Mouse (Mus musculus) limb, embryonic 13.5 days (tissue): ENCODE data around the gene Dapk1. TPM values are rescaled to one million over a fixed set of nuclear protein-coding genes. Genes with fewer than 3 reads are reported as not detected.

Experiments
- ATAC-seq: fragments of 200-750 bp; cut with Nextera tagmentation; 2 replicates; pipeline ENCODE4 v1.8.0; 2017; ENCODE audit warnings: low read depth, moderate number of reproducible peaks, moderate TSS enrichment; ENCODE audit not compliant: low FRiP score
- H3K27ac ChIP-seq: fragments of 300-500 bp; sonication (generic); 2 replicates; pipeline ENCODE4 v1.5.1; 2015; ENCODE audit warnings: inconsistent platforms, mild to moderate bottlenecking, moderate library complexity
- H3K27me3 ChIP-seq: fragments of 300-500 bp; sonication (generic); 2 replicates; pipeline ENCODE4 v1.6.1; 2015; ENCODE audit warnings: mild to moderate bottlenecking, inconsistent platforms
- H3K36me3 ChIP-seq: fragments of 300-500 bp; sonication (generic); 2 replicates; pipeline ENCODE4 v1.6.1; 2015; ENCODE audit warnings: inconsistent platforms, mild to moderate bottlenecking, moderate library complexity
- H3K4me1 ChIP-seq: fragments of 300-500 bp; sonication (generic); 2 replicates; pipeline ENCODE4 v1.6.1; 2015; ENCODE audit warnings: inconsistent platforms
- H3K4me2 ChIP-seq: fragments of 300-500 bp; sonication (generic); replicated peaks from 2 replicates; pipeline ENCODE4 v1.6.1; 2015; ENCODE audit warnings: inconsistent platforms, mild to moderate bottlenecking, moderate library complexity
- H3K4me3 ChIP-seq: fragments of 300-500 bp; sonication (generic); 2 replicates; pipeline ENCODE4 v1.5.1; 2015; ENCODE audit warnings: moderate library complexity, mild to moderate bottlenecking, inconsistent platforms
- H3K9ac ChIP-seq: fragments of 300-500 bp; sonication (generic); 2 replicates; pipeline ENCODE4 v1.6.1; 2015; ENCODE audit warnings: mild to moderate bottlenecking, inconsistent platforms
- H3K9me3 ChIP-seq: fragments of 300-500 bp; sonication (generic); 2 replicates; pipeline ENCODE4 v1.6.1; 2016; ENCODE audit warnings: inconsistent platforms
- WGBS: fragments of 180-500 bp; shearing (Covaris S2); methylation state at CpG from one replicate; pipeline ENCODE4 v1.1.7; 2015; 5-methylcytosine and 5-hydroxymethylcytosine counted together
- polyA plus RNA-seq: library from polyadenylated mRNA; unstranded; fragments of >200 nt; fragmentation: Nextera tagmentation; extraction: Ambion mirVana; gene quantifications from 2 replicates; pipeline ENCODE4 v1.2.1, GENCODE M21; 2015

Gene Dapk1
- polyA plus RNA-seq, 1 experiment from 2014 or later: 23.0 TPM

DNA sequence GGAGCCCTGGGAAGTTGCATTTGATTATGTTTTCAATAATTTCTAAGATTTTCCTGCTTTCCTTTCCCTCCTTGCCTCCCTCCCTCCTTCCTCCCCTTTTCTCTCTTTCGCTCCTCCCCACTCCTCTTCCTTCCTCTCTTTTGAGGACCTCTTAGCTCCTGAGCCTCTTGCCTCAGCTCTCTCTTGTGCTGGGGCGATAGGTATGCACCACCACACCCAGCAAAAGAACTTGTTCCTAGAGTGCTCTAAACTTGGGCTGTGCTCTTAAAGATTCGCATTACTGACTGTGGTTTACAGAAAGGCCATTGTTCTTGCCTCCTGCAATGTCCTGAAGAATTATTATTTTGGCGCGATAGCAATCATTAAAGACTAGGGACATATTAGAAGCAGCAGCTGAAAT is 46.6 kb downstream of the Dapk1 start:
- WGBS: 92% methylated on average over 5 of the region's 5 CpGs
- ATAC-seq: no peak

DNA sequence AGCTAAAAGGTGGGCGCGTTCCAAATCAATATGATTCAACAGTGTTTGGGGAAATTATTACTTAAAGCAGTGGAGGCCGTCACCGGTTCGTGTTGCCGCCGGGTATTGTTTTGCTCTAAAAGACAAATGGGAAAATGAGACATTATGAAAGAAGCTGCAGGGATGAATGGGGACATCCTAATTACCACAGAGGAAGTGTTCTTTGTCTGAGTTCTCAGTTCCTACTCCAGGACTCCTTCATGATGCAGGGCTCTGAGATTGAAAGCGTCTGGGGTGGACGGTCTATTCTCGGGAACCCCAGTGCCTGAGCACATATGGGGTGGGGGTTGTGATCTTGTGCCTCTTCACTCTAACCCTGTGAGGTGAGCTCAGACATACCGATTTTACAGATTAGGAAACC is 48.3 kb downstream of the Dapk1 start:
- Histone ChIP-seq H3K27me3 (no peaks in the 10 kb centered on the region), H3K4me2 (no peak overlapping the region), H3K36me3 (peaks cover 6% of the 10 kb centered on the region; the same call in 1 of the 2 replicates), H3K4me1 (no peaks in the 10 kb centered on the region), H3K27ac (no peak overlapping the region), H3K9me3 (no peaks in the 10 kb centered on the region), H3K9ac (no peak overlapping the region), H3K4me3 (no peak overlapping the region)
- 91% methylated on average over 11 of the region's 11 CpGs for WGBS
- ATAC-seq: no peak

More for the DNA sequence above, 46.6 kb downstream of the Dapk1 start:
- no peaks in the 10 kb centered on the region for H3K9me3 ChIP-seq
- H3K27ac ChIP-seq: no peak overlapping the region
- H3K36me3 ChIP-seq: peaks cover 6% of the 10 kb centered on the region; the same call in 1 of the 2 replicates
- no peaks in the 10 kb centered on the region for H3K27me3 ChIP-seq
- H3K4me2 ChIP-seq: no peak overlapping the region
- H3K9ac ChIP-seq: no peak overlapping the region
- H3K4me1 ChIP-seq: no peaks in the 10 kb centered on the region
- no peak overlapping the region for H3K4me3 ChIP-seq

DNA sequence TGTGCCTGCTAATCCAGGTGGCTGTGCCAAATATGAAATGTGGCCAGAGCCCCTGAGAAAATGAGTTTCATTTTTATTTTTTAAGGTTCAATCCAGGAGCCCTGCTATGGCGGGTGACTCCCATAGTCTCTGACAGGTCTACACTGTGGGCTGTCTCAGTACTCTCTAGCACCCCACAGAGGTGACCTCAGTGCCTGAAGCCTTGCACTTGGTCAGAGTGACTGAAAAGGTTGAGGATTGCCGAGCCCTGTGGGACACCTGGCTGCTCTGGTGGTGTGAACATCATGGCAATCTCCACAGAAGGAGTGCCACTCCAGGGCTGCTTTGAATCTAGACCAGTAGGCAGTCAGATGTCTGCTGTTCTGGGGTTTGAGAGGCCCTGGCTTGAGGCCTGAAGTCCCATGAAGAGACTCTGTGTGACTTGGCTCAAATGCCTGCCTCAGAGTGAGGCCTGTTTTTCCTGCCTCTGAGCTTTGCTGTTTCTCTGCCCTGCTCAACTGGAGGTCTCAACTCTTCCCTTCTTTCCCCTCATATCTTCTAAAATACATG is 52.3 kb downstream of the Dapk1 start:
- Histone ChIP-seq H3K4me2 (no peak overlapping the region), H3K4me1 (no peaks in the 10 kb centered on the region), H3K36me3 (no peaks in the 10 kb centered on the region; the same call in 1 of the 2 replicates), H3K4me3 (no peak overlapping the region), H3K9ac (no peak overlapping the region), H3K9me3 (no peaks in the 10 kb centered on the region), H3K27me3 (no peaks in the 10 kb centered on the region), H3K27ac (no peak overlapping the region)
- 66% methylated on average over 2 of the region's 2 CpGs for WGBS
- ATAC-seq: no peak

DNA sequence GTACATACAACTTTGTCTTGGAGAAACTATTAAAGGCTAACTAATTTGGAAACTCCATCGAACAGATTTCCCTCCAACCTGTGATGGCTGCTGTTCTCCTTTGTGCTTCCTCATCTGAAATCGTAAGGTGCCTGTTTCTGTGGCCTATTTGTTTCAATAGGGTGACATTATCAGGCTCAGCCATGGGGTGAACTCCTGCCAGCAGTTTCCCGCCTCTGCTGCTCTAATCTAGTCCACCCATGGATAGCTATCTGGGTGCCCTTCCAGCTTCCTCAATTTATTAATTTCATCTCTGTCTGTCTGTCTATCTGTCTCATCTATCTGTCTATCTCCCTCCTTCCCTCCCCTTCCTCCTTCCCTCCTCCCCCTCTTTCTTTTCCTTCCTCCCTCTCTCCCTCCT is 53.5 kb downstream of the Dapk1 start:
- Histone ChIP-seq H3K4me3 (no peak overlapping the region), H3K27ac (no peak overlapping the region), H3K4me2 (no peak overlapping the region), H3K9me3 (no peaks in the 10 kb centered on the region), H3K9ac (no peak overlapping the region), H3K36me3 (no peaks in the 10 kb centered on the region; the same call in 1 of the 2 replicates), H3K27me3 (no peaks in the 10 kb centered on the region), H3K4me1 (peaks cover 6% of the 10 kb centered on the region)
- 86% methylated on average over 3 of the region's 3 CpGs for WGBS
- no peak for ATAC-seq

DNA sequence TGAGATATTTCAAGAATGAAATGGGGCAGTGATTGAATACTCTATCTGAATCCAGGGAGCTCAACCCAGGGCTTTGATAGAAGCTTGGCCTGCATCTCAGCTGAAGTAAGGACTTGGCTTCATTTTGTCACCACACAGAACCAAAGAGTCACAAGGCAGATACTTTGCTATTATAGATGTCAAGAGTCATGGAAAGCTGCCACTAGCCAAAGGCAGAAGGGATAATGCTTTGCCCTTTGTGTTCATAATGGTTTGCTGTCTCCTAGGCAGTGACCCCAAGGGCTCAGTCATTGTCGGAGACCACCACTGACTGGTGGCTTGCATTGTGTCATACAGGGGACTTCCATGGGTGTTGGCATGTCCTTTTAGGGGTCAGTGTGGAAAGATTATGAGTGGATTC is 57.9 kb downstream of the Dapk1 start:
- Histone ChIP-seq H3K4me3 (no peak overlapping the region), H3K4me1 (peaks cover 24% of the 10 kb centered on the region), H3K27me3 (no peaks in the 10 kb centered on the region), H3K9me3 (no peaks in the 10 kb centered on the region), H3K27ac (no peak overlapping the region), H3K9ac (no peak overlapping the region), H3K36me3 (no peaks in the 10 kb centered on the region; the same call in 1 of the 2 replicates), H3K4me2 (no peak overlapping the region)
- no peak for ATAC-seq
- 89% methylated on average over 1 of the region's 1 CpGs for WGBS

DNA sequence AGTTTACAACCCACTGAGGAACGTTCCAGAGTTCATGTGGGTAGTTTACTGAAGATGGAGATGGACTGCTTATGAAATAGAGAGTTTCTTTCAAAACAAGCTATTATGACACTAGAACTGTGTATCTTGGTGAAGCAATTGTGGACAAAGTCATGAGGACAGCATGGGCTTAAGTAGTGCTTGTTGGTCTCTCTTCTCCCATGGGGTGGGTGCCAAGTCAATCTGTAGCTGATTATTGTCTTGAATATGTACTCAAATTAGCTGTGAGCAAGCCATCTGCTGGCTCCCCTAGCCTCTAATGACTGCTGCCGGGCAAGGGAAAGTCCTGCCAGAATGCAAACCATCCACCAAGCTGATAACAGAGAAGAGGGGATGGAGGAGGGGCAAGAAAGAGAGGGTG is 58.3 kb downstream of the Dapk1 start:
- Histone ChIP-seq H3K36me3 (no peaks in the 10 kb centered on the region; the same call in 1 of the 2 replicates), H3K27ac (no peak overlapping the region), H3K27me3 (no peaks in the 10 kb centered on the region), H3K4me3 (no peak overlapping the region), H3K9ac (no peak overlapping the region), H3K4me2 (no peak overlapping the region), H3K4me1 (peaks cover 24% of the 10 kb centered on the region), H3K9me3 (no peaks in the 10 kb centered on the region)
- no peak for ATAC-seq
- WGBS: 57% methylated on average over 2 of the region's 2 CpGs

DNA sequence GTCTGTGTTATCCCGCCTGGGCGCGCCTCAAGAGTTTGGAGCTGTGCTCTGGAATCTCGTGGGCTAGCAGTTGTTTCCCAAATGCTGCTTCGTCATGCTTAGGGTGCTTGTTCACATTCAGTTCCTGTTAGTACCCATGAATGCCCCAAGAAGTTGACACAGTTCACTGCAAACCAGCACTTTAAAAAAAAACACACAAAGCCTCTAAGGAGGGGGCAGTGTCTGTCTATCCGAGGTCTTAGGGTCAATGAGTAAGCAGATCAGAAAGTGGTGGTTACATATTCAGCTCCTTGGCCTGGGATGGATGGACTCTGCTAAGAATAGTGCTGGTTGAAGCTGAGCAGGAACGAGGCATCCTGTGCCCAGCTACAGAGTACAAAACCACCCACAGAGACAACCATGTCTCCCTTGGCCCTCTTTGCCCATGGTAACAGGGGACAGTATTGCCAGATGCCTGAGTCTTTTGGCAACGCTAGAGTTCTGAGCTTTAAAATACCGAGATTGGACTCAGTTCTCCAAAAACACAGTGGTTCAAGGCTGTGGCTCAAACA is 59.0 kb downstream of the Dapk1 start:
- 78% methylated on average over 9 of the region's 9 CpGs for WGBS
- Histone ChIP-seq H3K27me3 (no peaks in the 10 kb centered on the region), H3K4me1 (peaks cover 24% of the 10 kb centered on the region), H3K36me3 (no peaks in the 10 kb centered on the region; the same call in 1 of the 2 replicates), H3K4me2 (no peak overlapping the region), H3K9ac (no peak overlapping the region), H3K9me3 (no peaks in the 10 kb centered on the region), H3K4me3 (no peak overlapping the region), H3K27ac (no peak overlapping the region)
- no peak for ATAC-seq

DNA sequence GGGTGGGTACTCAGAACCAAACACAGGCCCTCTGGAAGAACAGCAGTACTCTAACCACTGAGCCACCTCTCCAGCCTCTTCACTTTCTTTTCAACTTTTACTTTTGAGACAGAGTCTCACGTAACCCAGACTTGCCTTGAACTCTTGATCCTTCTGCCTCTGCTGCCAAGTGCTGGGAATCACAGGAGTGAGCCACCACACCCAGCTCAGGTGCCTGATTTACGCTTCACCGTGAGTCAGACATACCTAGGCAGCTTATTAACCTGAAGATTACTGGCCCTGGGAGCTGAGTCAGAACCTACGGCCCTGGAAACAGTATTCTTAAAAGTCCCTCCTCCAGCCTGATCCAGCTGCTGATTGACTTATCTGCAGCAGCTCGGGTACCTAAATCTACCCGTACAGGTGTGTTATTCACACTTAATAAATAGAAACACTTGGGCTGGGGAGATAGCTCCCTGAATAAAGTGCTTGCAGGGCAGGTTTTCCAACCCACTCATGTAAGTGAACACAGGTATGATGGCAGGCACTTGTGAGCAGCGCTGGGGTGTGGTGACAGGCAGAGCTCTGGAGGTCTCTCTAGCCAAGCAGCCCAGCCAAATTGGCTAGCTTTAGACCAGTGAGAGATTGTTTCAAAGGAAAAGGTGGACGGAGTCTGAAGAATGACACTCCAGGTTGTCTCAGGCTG is 60.9 kb downstream of the Dapk1 start:
- 77% methylated on average over 8 of the region's 8 CpGs for WGBS
- H3K4me2 ChIP-seq: no peak overlapping the region
- no peak for ATAC-seq
- H3K9ac ChIP-seq: no peak overlapping the region
- H3K27me3 ChIP-seq: no peaks in the 10 kb centered on the region
- H3K4me3 ChIP-seq: no peak overlapping the region
- no peaks in the 10 kb centered on the region; the same call in 1 of the 2 replicates for H3K36me3 ChIP-seq
- H3K27ac ChIP-seq: no peak overlapping the region
- no peaks in the 10 kb centered on the region for H3K9me3 ChIP-seq
- H3K4me1 ChIP-seq: peaks cover 24% of the 10 kb centered on the region

DNA sequence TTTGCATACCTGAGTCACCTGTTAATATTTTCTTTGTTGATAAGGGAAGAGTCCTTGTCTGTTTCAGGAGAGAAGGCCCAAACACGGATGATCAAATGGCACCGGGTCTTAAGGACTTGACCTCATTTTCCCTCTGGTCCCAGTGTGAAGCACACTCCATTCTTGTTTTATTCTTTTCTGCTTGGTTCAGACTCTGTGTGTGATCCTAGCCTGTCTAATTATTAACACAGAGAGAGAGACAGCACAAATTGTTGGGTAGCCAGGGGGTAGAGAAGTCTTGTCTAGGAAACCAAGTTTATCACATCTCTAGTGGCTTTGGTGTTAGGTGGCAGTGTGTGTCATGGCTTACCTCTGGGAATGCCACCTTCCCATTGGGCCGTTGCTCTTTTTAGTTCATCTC is 62.3 kb downstream of the Dapk1 start:
- no peak overlapping the region for H3K4me2 ChIP-seq
- no peak overlapping the region for H3K9ac ChIP-seq
- H3K36me3 ChIP-seq: no peaks in the 10 kb centered on the region; the same call in 1 of the 2 replicates
- H3K27ac ChIP-seq: no peak overlapping the region
- no peak overlapping the region for H3K4me3 ChIP-seq
- H3K27me3 ChIP-seq: no peaks in the 10 kb centered on the region
- no peaks in the 10 kb centered on the region for H3K9me3 ChIP-seq
- H3K4me1 ChIP-seq: peaks cover 24% of the 10 kb centered on the region
- no peak for ATAC-seq
- WGBS: 79% methylated on average over 3 of the region's 3 CpGs

DNA sequence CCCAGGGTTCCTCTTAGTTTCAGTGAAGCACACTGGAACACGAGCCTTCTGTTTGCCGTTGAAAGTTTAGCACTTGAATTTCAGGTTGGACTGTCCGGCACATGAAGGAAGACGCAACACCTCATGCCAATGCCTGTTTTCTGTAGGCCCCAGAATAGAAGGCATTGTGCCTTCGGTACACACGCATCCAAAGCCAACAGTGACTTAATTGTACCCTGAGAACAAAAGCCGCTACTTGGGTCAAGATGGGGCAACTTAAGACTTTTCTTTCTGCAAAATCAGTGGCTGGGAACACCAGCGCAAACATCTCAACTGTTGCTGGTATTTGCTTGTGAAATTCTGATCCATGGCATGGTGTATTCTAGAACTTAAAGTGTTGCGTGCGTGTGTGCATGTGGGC is 63.1 kb downstream of the Dapk1 start:
- no peak overlapping the region for H3K27ac ChIP-seq
- no peak overlapping the region for H3K4me2 ChIP-seq
- WGBS: 92% methylated on average over 10 of the region's 10 CpGs
- no peaks in the 10 kb centered on the region for H3K27me3 ChIP-seq
- H3K9ac ChIP-seq: no peak overlapping the region
- H3K4me3 ChIP-seq: no peak overlapping the region
- no peak for ATAC-seq
- H3K4me1 ChIP-seq: peaks cover 24% of the 10 kb centered on the region
- no peaks in the 10 kb centered on the region for H3K9me3 ChIP-seq
- H3K36me3 ChIP-seq: no peaks in the 10 kb centered on the region

DNA sequence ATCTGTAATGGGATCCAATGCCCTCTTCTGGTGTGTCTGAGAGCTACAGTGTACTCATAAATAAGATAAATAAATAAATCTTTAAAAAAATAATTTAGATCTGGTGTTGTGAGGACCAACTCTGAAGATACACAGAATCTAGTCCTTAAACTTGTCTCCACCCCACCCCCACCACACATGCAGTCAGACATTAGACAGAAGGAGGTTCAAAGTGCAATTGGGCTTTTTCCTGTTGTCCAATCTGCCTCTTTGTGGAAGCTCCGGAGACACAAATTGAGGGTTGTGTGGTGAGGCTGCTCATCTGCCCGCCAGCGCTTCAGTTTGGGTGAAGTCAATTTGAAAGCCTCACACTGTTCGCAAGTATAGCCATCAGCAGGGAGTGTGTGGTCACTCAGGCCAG is 63.7 kb downstream of the Dapk1 start:
- WGBS: 92% methylated on average over 4 of the region's 4 CpGs
- ATAC-seq: no peak
- Histone ChIP-seq H3K36me3 (no peaks in the 10 kb centered on the region), H3K4me1 (peaks cover 24% of the 10 kb centered on the region), H3K9ac (no peak overlapping the region), H3K4me2 (no peak overlapping the region), H3K27me3 (no peaks in the 10 kb centered on the region), H3K9me3 (no peaks in the 10 kb centered on the region), H3K27ac (no peak overlapping the region), H3K4me3 (no peak overlapping the region)

DNA sequence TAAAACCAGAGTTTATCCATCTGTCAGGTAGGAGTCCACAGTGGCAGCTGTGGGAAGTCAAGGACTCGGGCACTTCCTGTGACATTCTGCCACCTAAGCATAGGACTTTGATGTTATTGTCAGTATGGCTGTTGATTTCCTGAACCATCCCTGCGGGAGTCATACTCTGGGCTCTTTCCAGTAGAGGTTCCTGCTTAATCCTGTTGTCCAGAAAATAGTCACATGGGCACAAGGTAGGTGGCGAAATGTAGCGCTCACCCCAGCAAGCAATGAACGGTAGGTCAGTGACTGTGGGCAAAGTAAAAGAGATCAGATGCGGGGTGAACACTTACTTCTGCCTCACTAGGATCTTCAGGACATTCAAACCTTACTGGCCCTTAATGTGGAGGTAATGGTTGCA is 66.3 kb downstream of the Dapk1 start:
- ATAC-seq: no peak
- Histone ChIP-seq H3K27ac (no peak overlapping the region), H3K9ac (no peak overlapping the region), H3K4me3 (no peak overlapping the region), H3K4me1 (peaks cover 28% of the 10 kb centered on the region), H3K9me3 (no peaks in the 10 kb centered on the region), H3K4me2 (no peak overlapping the region), H3K36me3 (no peaks in the 10 kb centered on the region), H3K27me3 (no peaks in the 10 kb centered on the region)
- WGBS: 83% methylated on average over 6 of the region's 6 CpGs
